Comparison of ENCODE assay signal across 8 mouse cellular contexts in genomic region chr9:100642840-100643697, GRCm38 (mm10). TPM values are rescaled to one million over a fixed set of nuclear protein-coding genes. Genes with fewer than 3 reads are reported as not detected.
A peak's percentile ranks its signal among the peaks of the same experiment; 100 is the strongest.
DNase-seq lines count a peak whose midpoint lies in the region; ATAC-seq lines count a peak whose summit lies in the region.

No protein-coding gene starts in this region.

- WGBS in heart, embryonic 10.5 days: under 1% methylated on average over 97 of the region's 97 CpGs
- under 1% methylated on average over 97 of the region's 97 CpGs for WGBS in kidney, embryonic 15.5 days

- H3K4me1 ChIP-seq in heart, embryonic 10.5 days: peaks cover 7% of the 10 kb centered on the region
- H3K4me1 ChIP-seq in kidney, embryonic 15.5 days: peaks cover 29% of the 10 kb centered on the region

- peak; percentile 85 for ATAC-seq in erythroblast, adult 5-6 weeks (replicated peaks; ENCODE audit: low FRiP score, poor library complexity, severe bottlenecking)
- peak; percentile 99 for ATAC-seq in kidney, embryonic 15.5 days (replicated peaks; ENCODE audit: low FRiP score)
- ATAC-seq in monocyte, adult 5-6 weeks (replicated peaks; ENCODE audit: insufficient number of reproducible peaks, low FRiP score, low TSS enrichment, poor library complexity, severe bottlenecking): peak; percentile 82

- H3K27me3 ChIP-seq in heart, embryonic 10.5 days (ENCODE audit: insufficient read depth, poor library complexity, severe bottlenecking): no peaks in the 10 kb centered on the region
- no peaks in the 10 kb centered on the region for H3K27me3 ChIP-seq in kidney, embryonic 15.5 days

- H3K9me3 ChIP-seq in heart, embryonic 10.5 days: no peaks in the 10 kb centered on the region
- no peaks in the 10 kb centered on the region for H3K9me3 ChIP-seq in kidney, embryonic 15.5 days (replicated peaks)

- peak overlapping the region; percentile 86 for H3K9ac ChIP-seq in kidney, embryonic 15.5 days

- H3K4me3 ChIP-seq in heart, embryonic 10.5 days: peak overlapping the region; percentile 94
- H3K4me3 ChIP-seq in kidney, embryonic 15.5 days (replicated peaks): peak overlapping the region; percentile 89

- no peaks in the 10 kb centered on the region for H3K36me3 ChIP-seq in heart, embryonic 10.5 days
- H3K36me3 ChIP-seq in kidney, embryonic 15.5 days: no peaks in the 10 kb centered on the region

- peak overlapping the region; percentile 73 for H3K4me2 ChIP-seq in kidney, embryonic 15.5 days

- peak; percentile 99 for DNase-seq in B cell, adult 2 months
- peak; percentile 100 for DNase-seq in brain, adult 2 months (ENCODE audit: low read depth, low spot score)
- DNase-seq in heart, embryonic 10.5 days (ENCODE audit: low spot score): peak; percentile 98
- peak; percentile 99 for DNase-seq in liver
- peak; percentile 100 for DNase-seq in spleen, postnatal 4 days (ENCODE audit: low spot score in 2 of 2)

- peak overlapping the region; percentile 99 for H3K27ac ChIP-seq in heart, embryonic 10.5 days
- H3K27ac ChIP-seq in kidney, embryonic 15.5 days: peak overlapping the region; percentile 98

RNA-seq across cellular contexts. Expression of gene Stag1, which starts 45.5 kb away (rescaled TPM):
- 22.8 and 50.5 TPM in 2 replicates for total RNA-seq in erythroblast, adult 5-6 weeks (2015; ENCODE audit: low replicate concordance)
- 64.5 and 64.7 TPM in 2 replicates for total RNA-seq in erythroblast, adult 5-6 weeks (2017; ENCODE audit: low replicate concordance)
- polyA plus RNA-seq in heart, embryonic 10.5 days (2016; fragmentation: Nextera tagmentation; extraction: Ambion mirVana): 34.4 and 38.1 TPM in 2 replicates
- polyA plus RNA-seq in kidney, embryonic 15.5 days (2015; fragmentation: Nextera tagmentation; extraction: Ambion mirVana): 45.0 and 48.9 TPM in 2 replicates
- total RNA-seq in monocyte, adult 5-6 weeks (2017): 88.0 to 131 TPM (median 96.2 TPM) in 3 replicates

Comparison
In these comparisons a context has a peak if more than half of its experiments do, and no peak if none do; other contexts are left out.
1. Peak in every context shown above with its lines: DNase-seq, ATAC-seq, H3K4me3 ChIP-seq and H3K27ac ChIP-seq.